Mouse (Mus musculus) embryonic fibroblast, embryonic 13.5 days (primary cell): Measurements from ENCODE around the gene Abca4.

ENCODE experiments used
- CTCF ChIP-seq: IDR thresholded peaks from 2 replicates; pipeline ENCODE4 v1.5.1; 2011; ENCODE audit warnings: mild to moderate bottlenecking, control low read depth, low read length, moderate library complexity, borderline replicate concordance; ENCODE audit not compliant: insufficient read depth
- POLR2A ChIP-seq: IDR thresholded peaks from 2 replicates; pipeline ENCODE4 v1.6.1; 2011; ENCODE audit warnings: low read depth, mild to moderate bottlenecking, control low read depth, low read length, moderate library complexity

DNA sequence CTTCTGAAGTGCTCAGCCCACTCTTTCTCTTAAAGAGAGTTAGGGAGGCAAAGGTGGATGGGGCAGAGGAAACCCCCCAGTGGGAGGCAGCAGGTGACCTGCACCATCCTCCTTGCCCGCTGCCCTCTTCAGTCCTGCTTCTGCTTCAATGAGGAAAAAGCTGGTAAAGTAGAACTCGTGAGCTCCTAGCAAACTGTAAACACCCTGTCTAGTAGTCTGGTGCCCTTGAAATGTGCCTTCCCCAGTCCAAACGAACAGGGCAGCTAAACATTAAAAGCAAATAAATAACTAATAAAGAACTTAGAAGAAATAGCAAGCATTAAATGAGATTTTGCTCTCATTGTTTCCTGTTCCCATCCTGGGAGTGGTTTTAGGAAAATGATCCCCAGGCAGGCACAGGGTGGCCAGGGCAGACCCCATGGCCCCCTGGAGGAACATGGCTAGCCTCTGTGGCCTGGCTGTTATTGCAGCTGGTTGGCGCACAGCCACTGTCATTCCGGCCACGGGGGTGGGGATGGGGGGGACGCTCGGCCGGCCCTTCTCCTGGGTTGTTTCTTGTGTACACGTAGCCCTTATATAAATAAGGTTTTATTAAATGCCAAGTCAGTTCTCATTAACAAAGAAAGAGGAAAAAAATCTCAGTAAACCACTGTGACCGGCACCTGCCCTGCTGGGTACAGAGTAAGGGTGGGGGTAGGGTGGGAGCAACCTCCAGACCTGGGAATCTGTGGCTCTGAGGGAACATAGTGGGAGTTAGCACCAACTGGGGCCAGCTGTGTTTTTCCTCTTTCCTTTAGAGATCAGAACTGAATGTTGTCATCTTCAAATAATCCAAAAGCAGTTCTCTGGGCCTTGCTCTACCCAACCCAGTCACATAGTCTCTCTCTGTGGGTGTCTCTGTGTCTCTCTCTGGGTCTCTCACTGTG is 28.7 kb downstream of the Abca4 start:
- TF ChIP-seq POLR2A (no peak), CTCF (no peak)
